Mouse (Mus musculus): ENCODE measurements around the gene Tmem87a.

DNA sequence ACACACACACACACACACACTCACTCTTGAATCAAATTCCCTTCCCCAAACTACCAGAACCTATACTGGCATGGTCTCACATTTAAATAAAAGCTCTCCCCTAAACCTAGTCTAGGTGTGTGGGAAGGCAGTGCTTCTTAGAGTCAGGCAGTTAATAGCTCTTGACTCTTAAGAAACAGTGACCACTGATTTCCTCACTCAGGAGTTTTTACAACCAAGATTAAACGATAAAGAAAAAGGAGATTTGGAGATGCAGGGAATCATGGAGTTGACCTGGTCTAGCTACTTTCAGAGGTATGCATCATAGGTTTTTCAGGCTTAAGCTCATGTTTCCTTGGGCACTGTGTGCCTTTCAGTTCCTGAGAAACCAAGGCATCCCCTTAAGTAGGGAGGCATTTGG is 17.6 kb downstream of the Tmem87a start:
- no peak for TF ChIP-seq CTCF (IDR thresholded peaks at IDR 0.05; ENCODE audit: low read depth, low read length)
- no peak for TF ChIP-seq POLR2A (IDR thresholded peaks at IDR 0.05; ENCODE audit: borderline replicate concordance, low read depth, low read length)
